Mouse (Mus musculus): ENCODE results near the gene Crnkl1.

- TF ChIP-seq CHD2 (IDR thresholded peaks at IDR 0.05; ENCODE audit: low read depth, low read length) (no peak), ZNF384 (IDR thresholded peaks at IDR 0.05; ENCODE audit: low read depth, low read length) (no peak), ZC3H11A (IDR thresholded peaks at IDR 0.05; ENCODE audit: borderline replicate concordance, low read depth, low read length) (no peak), HCFC1 (IDR thresholded peaks at IDR 0.05; ENCODE audit: borderline replicate concordance, insufficient read depth, low read length) (no peak), MAFK (IDR thresholded peaks at IDR 0.05; ENCODE audit: insufficient read depth, low read depth, low read length) (no peak)
These were observed 15.4 kb upstream of the Crnkl1 start for GRCm38 (mm10) chr2:145950239-145950638.

All from ES-E14 (cell line).